Mouse (Mus musculus) hematopoietic stem cell, adult 5-6 weeks (primary cell): ENCODE data around the gene Zbtb32. TPM values are rescaled to one million over a fixed set of nuclear protein-coding genes. Genes with fewer than 3 reads are reported as not detected.

Source experiments
- ATAC-seq, 2 experiments: fragments of 125-278 bp in 1 of 2; replicated peaks in 1 of 2; 2 replicates each; pipeline ENCODE4 v1.8.0; 2016 to 2017; ENCODE audit warnings: inconsistent platforms in 2 of 2, mild to moderate bottlenecking in 2 of 2, moderate number of reproducible peaks in 2 of 2, low read depth in 1 of 2, moderate TSS enrichment in 1 of 2; ENCODE audit not compliant: low FRiP score in 2 of 2, poor library complexity in 2 of 2, severe bottlenecking in 2 of 2, insufficient read depth in 1 of 2, low TSS enrichment in 1 of 2
- total RNA-seq: library from RNA; stranded (forward); fragments of 172-1452, 232-1000 nt; gene quantifications from 2 replicates; pipeline ENCODE4 v1.2.3, GENCODE M21; 2017

Zbtb32 gene
- not detected in 2 replicates for total RNA-seq

DNA sequence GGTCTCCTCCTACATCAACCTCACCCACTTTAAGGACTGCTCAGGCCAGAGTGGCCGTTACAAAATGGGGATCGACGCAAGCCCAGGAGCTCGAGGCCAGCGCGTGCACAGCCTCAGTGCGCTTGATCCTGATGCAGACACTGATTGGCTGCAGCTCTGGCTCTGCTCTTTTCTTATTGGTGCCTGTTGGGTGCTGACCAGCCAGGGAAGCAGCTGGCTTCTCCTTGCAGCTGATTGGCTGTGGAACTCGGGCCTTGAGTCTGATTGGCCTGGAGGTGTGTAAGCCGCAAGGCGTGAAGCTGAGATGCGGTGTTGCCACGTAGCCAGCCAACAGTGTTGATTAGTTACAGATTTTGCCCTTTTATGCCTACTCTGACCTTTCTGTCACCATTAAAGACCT lies at the start of gene Zbtb32:
Zbtb32 (minus strand) TSS at position 124 of the 400 bp plus-strand sequence.
- no peak for ATAC-seq

DNA sequence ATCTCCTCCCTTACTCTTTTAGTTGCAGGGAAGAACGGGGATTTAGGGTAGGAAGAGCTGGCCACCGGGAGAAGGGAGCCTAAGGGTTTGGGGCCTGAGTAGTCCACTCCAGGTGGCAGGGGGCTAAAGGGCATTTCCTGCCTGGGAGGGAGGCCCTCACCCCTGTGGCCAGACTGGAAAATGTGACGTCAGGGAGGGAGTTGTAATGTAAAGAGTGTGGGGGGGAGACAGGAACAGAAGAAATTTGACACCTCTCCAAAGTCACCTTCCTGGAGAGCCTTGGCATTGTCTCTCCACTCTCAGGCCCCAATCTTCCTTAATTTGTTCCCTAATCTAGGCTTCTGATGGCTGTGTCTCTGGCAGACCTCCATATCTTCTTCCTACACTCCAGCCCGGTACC lies 40.4 kb upstream of the Zbtb32 start:
- no peak for ATAC-seq

DNA sequence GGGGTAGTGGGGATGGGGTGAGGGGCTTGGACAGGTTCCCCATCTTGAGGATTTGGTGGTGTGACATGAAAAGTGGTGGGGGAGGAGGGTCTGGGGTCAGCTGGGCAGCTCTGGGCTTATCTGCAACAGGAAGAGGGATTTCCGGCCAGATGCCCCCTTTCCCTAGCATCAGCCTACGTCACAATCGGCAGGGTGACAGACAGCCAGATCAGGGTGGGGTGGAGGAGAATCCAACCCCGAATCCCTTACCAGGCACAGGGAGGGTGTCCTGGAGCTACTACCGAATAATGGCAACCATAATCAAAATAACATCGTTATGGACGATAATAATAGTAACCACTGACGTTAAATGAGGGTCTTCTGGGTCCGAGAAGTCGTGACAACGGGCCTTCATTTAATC lies 37.7 kb upstream of the Zbtb32 start:
- no peak for ATAC-seq

DNA sequence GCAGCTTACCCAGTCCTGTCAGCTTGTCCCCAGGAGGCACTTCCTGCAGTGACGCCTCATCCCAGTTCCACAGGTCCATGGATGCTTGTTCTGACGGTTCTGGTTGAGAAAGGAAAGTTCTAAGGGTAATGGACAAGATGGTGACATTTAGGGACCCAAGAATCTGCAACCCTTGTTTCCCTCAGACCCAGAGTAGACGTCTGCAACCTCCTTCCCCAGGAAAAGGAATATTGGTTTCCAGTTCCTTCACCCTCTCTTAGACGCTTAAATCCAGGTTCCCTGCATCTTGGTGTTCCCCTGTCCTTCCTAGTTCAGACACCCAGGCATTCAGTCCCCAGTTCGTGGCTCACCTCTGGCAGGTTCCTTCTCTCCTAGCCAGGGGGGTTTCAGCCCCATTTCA lies 37.0 kb upstream of the Zbtb32 start, which contains the start of gene Etv2:
Etv2 (minus strand) TSS at position 101 of the 400 bp plus-strand sequence.
- ATAC-seq, result no peak

DNA sequence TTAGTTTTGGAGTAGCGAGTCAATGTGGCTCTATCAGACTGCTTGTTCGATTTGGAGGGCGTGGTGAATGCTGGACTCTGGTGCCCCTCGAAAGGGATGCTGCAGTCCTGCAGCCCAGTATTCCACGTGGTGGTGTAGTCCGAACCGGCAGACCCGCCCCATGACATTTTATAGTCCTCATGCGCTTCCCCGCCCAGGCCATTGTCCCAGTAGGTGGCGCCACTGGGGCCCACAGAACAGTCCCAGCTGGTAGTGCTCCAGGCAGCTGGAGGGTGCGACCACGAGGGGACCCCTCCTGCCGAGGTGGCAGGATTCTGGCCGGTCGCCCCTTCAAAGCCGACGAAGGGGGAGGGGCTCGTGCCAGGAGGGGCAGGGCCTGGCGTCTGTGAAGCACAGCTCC lies 35.9 kb upstream of the Zbtb32 start:
- ATAC-seq, result peak; percentile 66 to 77

DNA sequence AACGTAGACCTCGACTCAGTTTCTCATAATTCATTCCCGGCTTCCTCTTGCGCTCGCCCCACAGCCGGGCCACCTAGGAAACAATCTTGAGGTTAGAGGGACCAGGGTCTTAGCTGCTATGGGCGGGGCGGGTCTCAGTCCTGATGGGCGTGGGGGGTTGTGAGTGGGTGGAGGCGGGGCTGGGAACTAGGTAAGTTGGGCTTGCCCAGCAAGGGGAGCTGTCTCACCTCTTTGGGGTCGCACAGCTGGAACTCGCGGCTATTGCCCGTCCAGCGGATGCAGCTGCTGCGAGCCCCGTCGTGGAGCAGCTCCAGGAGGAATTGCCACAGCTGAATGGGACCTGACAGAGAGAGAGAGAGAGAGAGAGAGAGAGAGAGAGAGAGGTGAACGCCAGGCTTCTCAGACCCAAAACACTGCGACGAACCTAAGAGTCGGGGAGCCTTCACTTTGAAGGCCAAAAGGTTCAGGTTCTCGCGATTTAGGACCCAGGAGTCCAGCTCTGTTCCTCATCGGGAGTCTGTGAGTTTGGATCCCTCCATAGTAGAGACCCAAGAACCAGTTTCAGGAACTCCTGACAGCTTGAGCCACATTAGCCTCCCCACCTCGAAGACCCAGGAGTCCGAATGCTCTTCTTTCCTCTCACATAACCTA lies 35.2 kb upstream of the Zbtb32 start:
- 0 out of 4 replicates have a peak, but pooled peaks of 1 of the 2 experiments have one; percentile 29 for ATAC-seq

DNA sequence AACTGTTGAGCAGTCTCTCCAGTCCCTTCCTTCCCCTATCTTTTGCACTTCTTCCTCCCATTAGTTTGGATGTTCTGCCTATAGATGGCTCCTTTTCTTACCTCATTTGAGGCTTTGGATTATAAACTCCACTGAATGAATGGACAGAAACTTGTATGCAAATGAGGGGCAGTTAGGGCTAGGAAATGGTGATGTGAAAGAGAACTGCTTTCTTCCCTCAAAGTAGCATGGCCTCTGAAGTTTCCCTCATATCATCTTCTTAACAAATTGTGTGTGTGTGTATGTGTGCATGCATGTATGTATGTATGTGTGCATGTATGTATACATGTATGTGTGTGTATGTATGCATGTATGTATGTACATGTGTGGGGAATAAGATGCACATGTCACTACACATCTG lies 30.3 kb upstream of the Zbtb32 start:
- no peak for ATAC-seq

DNA sequence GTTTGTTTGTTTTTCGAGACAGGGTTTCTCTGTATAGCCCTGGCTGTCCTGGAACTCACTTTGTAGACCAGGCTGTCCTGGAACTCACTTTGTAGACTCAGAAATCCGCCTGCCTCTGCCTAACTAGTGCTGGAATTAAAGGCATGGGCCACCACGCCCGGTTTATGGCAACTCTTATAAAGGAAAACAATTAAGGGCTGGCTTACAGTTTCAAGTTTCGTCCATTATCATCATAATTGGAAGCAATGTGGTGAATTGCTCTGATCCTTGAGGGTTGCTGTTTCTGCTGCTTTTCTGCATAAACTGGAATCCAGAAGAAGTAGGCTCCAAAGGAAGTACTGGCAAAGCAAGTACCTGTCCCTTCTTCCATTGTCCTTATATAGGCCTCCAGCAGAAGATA lies 27.9 kb upstream of the Zbtb32 start:
- no peak for ATAC-seq

DNA sequence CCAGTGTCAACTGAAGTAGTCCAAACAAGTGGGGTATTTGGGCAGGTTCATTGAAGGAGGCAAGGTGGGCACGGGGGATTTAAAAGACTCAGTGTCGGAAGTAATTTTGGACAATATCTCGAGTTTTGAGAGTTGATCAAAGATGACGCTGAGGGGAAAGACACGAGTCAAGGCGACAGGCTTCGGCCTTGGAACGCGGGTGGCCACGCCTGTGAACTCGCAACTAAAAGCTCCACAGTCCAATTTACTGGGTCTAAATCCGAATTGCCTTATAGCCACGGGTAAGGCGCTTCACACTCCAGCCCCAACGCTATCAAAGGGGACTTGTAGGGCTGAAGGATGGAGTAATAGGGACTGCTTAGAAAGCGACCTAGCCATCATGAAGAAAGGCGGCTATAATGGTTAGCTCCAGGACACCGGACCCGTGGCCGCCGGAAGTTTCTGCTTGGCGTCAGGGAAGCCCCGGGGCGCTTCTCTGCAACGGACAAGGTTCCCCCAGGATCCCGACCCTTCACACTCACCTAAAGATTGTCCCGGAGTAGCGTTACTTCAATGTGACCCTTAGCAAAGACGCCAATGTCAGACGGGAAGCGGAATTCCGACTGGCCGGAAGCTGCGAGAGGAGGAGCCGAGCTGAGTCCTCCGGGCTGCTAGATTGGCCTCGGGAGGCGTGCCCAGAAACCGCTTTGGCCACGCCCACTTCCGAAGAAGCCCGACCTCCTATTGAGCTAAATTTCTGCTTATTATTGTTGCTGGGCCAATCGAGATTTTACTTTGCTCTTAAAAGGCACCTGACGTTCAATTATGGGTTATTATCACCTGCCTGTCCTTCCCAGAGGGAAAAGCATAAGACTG lies 27.0 kb upstream of the Zbtb32 start, which contains the start of gene Cox6b1:
Cox6b1 (minus strand) TSS at position 622 of the 855 bp plus-strand sequence.
- ATAC-seq, result peak; percentile 93 to 99

DNA sequence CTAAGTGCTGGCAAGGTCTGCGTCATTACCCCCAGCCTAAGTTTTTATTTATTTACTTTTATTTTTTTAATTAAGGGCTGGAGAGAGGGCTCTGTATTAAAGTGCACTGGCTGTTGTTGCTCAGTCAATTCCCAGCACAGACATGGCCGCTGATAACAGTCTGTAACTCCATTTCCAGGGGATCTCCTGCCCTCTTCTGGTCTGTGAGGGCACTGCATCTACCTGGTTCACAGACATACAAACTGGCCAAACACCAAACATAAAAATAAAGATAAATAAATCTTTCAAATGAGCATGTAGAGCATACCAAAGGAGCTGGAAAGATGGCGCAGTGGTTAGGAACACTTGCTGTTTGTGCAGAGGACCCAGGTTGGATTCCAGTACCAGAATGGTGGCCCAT lies 20.5 kb upstream of the Zbtb32 start:
- 0 out of 4 replicates have a peak, but pooled peaks of 1 of the 2 experiments have one; percentile 31 for ATAC-seq

DNA sequence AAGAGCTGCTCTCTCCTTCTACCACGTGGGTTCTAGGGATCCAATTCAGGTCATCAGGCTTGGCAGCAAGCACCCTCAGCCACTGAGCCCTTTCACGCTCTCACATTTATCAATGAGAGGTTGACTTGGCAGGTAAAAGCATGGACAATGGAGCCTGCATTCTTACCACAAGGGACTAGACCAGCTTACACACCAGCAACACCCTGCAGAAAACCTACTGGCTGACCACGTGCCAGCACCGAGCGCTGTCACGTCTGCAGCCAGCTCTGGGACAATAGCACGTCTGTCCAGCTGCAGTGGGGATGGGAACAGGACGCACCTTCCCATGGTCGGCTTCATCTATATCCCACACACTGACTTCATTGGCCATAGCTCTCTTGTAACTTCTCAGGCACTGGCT lies 19.9 kb upstream of the Zbtb32 start:
- no peak for ATAC-seq

DNA sequence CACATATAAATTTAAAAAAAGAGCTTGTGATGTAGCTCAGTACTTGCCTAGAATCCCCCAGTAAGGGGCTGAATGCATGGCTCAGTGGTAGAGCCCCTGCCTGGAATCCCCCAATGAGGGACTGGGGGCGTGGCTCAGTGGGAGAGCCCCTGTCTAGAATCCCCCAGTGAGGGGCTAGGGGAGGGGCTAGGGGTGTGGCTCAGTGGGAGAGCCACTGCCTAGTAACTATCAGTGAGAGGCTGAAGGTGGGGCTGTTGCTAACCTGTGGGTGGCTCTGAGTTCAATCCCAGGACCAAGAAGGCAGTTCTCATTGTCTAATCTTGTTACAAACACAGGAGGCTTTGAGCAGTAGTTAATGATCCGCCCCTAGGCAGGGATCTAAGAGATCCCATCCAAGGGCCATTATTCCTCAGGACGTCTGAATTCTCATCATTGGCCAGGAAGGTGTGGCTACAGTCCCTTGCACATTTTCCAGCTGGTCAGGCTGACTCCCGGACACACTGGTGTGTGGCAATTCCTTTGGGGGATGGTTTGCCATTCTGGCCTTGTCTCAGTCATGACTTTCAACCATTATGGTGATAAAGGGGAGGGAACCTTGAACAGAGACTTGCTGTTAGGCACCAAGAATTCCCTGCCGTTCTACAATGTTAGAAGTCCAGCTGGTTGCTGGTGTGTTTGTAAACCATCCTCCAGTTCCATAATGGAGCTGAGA lies 16.5 kb upstream of the Zbtb32 start:
- ATAC-seq, result no peak

DNA sequence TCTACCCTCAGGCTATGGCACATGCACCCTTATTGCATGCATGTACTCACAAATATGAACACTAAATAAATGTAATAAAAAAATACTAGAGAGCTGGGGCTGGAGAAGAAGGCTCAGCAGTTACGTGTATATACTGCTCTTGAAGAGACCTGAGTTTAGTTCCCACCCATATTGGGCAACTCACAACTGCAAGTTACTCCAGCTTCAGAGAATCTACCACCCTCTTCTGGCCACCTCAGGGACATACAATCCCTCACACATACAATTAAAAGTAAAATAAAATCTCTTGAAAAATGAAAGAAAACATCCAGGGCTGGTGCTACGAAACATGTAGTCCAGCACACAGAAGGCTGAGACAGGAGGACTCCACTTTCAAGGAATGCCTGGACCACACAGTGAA lies 15.7 kb upstream of the Zbtb32 start:
- peak; percentile 59 to 61; a peak in 1 of 4 replicates for ATAC-seq

DNA sequence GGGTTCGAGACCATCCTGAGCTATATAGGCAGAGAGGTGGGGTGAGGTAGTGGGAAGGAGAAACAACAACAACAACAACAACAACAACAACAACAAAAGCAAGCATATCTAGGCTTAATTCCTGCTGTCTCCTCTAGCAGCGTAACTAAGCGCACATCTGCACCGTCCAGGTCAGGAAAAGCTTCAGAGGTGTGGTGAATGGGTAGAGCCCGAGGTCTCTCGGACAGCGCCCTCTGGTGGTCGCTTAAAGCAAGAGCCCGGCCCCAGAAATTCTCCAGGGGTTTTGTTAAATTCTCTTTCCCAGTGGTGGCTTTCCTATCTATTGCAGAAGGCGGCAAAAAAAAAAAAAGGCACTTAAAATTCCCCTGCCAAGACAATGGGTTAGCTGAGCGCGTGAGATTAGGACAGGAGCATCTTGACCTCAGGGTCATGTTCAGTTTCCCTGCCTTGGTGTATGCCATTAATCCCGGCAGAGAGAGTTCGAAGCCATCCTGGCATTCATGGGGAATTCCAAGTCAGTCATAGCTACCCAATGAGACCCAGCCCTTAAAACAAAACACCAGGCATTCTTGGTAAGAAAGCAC lies 14.9 kb upstream of the Zbtb32 start:
- peak; percentile 59 to 72; a peak in 2 of 4 replicates for ATAC-seq

DNA sequence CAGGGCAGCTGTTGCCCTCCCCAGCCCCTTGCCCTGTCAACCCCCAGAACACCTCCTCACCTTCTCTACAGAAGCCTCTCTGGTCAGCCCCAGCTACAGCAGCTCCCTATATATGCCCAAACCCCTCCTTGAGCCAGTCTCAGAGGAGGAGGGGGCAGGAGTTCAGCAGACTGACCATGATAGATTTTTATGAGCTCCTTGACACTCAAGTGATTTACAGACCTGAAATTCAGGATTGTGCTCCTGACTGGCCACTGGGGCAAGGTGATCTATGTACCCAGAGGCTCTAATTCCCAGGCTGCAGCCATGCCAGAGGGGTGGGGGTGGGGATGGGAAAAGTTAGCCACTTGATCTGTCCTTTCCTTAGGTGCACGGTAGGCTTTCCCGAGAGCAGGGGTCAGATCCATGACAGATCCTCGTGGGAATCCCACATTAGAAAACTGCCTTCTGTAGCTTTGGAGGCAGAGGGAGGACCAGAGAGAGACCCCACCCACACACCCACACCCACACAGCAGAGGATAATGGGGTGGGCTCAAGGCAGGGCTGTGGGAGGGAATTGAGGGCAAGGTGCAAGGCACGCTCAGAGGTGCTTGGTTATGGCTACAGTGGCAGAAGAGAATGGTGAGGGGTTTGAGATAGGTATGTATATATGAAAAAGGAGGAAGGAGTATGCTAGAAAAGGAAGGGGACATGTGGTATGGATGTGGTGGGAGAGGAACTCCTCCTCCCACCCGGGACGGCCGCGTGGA lies 14.1 kb upstream of the Zbtb32 start, which contains the start of gene Upk1a:
Upk1a (minus strand) TSS at position 194 of the 749 bp plus-strand sequence.
- ATAC-seq, result no peak

DNA sequence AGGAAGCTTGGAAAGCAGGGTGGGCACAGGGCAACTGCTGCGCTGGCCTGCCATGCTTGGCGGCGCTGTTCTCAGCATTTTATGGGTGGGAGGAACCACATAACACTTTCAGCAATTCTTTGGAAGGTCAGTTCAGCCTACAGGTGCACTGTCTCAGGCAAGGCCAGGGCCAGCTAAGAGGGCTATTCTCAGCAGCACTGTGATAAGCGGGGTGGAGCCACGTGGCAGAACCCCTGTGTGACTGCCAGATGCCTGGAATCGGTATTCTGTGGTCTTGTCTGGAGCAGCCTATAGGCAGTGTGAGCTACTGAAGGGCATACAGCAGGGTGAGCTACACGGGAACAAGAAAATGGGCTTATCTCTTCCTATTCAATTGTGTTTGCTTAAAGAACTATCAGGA lies 11.3 kb upstream of the Zbtb32 start:
- ATAC-seq, result no peak

DNA sequence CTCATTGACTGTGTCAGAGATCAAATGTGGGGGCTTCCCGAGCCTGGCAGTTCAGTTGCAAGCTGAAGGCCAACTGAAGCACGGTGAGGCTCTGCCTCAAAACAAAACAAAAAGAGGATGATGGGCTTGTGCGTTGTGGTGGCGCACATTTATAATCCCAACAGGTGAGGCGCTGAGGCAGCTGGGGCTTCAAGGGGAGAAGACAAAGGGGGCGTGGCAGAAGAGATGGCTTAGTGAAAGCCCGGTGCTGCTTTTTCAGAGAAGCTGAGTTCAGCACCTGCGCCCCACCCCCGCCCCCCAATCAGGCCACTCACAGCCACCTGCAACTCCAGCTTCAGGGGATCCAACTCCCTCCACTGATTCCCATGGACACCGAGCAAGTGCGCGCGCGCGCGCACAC lies 9.8 kb upstream of the Zbtb32 start:
- ATAC-seq, result no peak
